Mouse (Mus musculus) limb, embryonic 11.5 days (tissue): ENCODE data around the gene Anxa2. TPM values are rescaled to one million over a fixed set of nuclear protein-coding genes. Genes with fewer than 3 reads are reported as not detected.

Experiments used
- ATAC-seq: fragments of 200-750 bp; cut with Nextera tagmentation; 2 replicates; pipeline ENCODE4 v1.8.0; 2017; ENCODE audit warnings: low read depth; ENCODE audit not compliant: insufficient number of reproducible peaks, low FRiP score, low TSS enrichment
- DNase-seq: peaks from one replicate; pipeline ENCODE4 v3.0.0-alpha.2; 2015; ENCODE audit warnings: low spot score
- H3K27ac ChIP-seq: fragments of 300-500 bp; sonication (generic); replicated peaks from 2 replicates; pipeline ENCODE4 v1.5.1; 2014; ENCODE audit warnings: low read depth, mild to moderate bottlenecking, low read length
- H3K27me3 ChIP-seq: fragments of 300-500 bp; sonication (generic); 2 replicates; pipeline ENCODE4 v1.6.1; 2014; ENCODE audit warnings: mild to moderate bottlenecking, low read length, mixed read lengths; ENCODE audit not compliant: control insufficient read depth, insufficient read depth
- H3K36me3 ChIP-seq: fragments of 300-500 bp; sonication (generic); 2 replicates; pipeline ENCODE4 v1.6.1; 2014; ENCODE audit warnings: mild to moderate bottlenecking, low read length, moderate library complexity, mixed read lengths; ENCODE audit not compliant: control insufficient read depth, insufficient read depth
- H3K4me1 ChIP-seq: fragments of 300-500 bp; sonication (generic); 2 replicates; pipeline ENCODE4 v1.6.1; 2014; ENCODE audit warnings: low read length, mixed read lengths; ENCODE audit not compliant: control insufficient read depth, insufficient read depth
- H3K4me2 ChIP-seq: fragments of 300-500 bp; sonication (generic); 2 replicates; pipeline ENCODE4 v1.6.1; 2014; ENCODE audit warnings: low read depth, mild to moderate bottlenecking, moderate library complexity; ENCODE audit not compliant: severe bottlenecking
- H3K4me3 ChIP-seq: fragments of 300-500 bp; sonication (generic); 2 replicates; pipeline ENCODE4 v1.5.1; 2014; ENCODE audit warnings: low read depth, low read length
- H3K9ac ChIP-seq: fragments of 300-500 bp; sonication (generic); 2 replicates; pipeline ENCODE4 v1.6.1; 2014; ENCODE audit warnings: mild to moderate bottlenecking, low read length
- H3K9me3 ChIP-seq: fragments of 300-500 bp; sonication (generic); 2 replicates; pipeline ENCODE4 v1.6.1; 2016; ENCODE audit warnings: low read length; ENCODE audit not compliant: control insufficient read depth
- WGBS: fragments of 180-500 bp; shearing (Covaris S2); extraction: QIAGEN DNeasy Blood & Tissue Kit; methylation state at CpG from one replicate; pipeline ENCODE4 v1.1.7; 2014; 5-methylcytosine and 5-hydroxymethylcytosine counted together
- polyA plus RNA-seq: library from polyadenylated mRNA; unstranded; fragments of >200 nt; fragmentation: Nextera tagmentation; extraction: Ambion mirVana; gene quantifications from 2 replicates; pipeline ENCODE4 v1.2.1, GENCODE M21; 2014

Anxa2 gene
- polyA plus RNA-seq, 1 experiment from 2014 or later = 153 TPM

DNA sequence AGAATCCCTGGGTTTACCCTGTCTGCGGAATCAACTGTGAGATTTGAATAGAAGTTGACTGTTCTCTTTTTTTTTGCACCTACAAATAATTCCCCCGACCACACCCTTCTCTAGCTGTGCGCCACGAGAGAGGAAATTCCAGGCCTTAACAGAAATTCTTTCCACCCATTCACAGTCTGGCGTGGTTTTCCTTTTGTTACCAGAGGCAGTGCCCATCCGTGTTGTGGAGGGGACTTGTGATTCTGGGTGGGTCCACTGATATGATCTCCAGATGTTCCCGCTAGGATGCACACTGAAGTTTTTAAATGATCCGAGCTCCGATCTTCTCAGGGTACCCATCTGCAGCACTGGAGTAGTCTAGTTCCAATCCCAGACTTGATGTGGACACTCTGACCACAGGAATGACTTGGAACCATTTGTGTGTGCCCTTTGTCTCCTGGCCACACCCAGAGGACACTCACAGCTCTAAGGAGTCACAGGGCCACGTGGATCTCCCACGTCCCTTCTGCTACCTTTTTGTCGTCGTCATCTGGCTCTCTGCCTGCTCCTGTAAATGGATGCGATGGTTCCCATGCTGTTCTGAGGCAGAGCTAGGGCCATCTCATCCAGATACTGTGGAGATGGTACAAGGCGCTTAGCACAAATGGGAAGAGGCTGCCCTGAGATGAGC, 3.1 kb downstream of the Anxa2 start:
- ATAC-seq = no peak
- H3K36me3 ChIP-seq = no peaks in the 10 kb centered on the region
- no peak for DNase-seq
- no peak overlapping the region for H3K4me2 ChIP-seq
- peaks cover 42% of the 10 kb centered on the region for H3K4me1 ChIP-seq
- H3K9me3 ChIP-seq = no peaks in the 10 kb centered on the region; the same call in 1 of the 2 replicates
- no peak overlapping the region for H3K4me3 ChIP-seq
- no peak overlapping the region for H3K9ac ChIP-seq
- no peak overlapping the region for H3K27ac ChIP-seq
- WGBS = 89% methylated on average over 15 of the region's 15 CpGs
- peaks cover 4% of the 10 kb centered on the region; the same call in 1 of the 2 replicates for H3K27me3 ChIP-seq

DNA sequence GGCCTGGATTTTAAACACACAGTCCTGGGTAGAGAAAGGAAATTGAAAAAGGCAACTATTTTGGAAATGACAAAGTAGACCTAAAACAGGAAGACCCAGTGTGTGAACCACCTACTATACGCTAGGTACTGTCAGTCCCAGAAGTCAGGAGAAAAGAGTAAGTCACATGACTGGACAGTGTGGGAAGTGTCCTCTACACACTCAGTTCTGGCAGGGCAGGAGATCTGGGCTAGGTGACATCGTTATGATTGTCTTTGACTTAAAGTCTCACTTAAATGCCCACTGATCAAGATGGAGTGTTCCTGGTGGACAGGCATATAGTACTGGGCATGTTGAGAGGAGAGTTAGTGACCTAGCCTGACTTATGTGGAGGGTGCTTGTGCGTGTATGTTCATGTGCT, 3.7 kb downstream of the Anxa2 start:
- no peaks in the 10 kb centered on the region for H3K36me3 ChIP-seq
- DNase-seq = no peak
- H3K27me3 ChIP-seq = peaks cover 4% of the 10 kb centered on the region; the same call in 1 of the 2 replicates
- no peaks in the 10 kb centered on the region; the same call in 1 of the 2 replicates for H3K9me3 ChIP-seq
- ATAC-seq = no peak
- peaks cover 42% of the 10 kb centered on the region for H3K4me1 ChIP-seq
- H3K4me2 ChIP-seq = no peak overlapping the region
- WGBS = 95% methylated on average over 3 of the region's 3 CpGs
- H3K9ac ChIP-seq = no peak overlapping the region
- H3K4me3 ChIP-seq = no peak overlapping the region
- H3K27ac ChIP-seq = no peak overlapping the region; the same call in 1 of the 2 replicates

DNA sequence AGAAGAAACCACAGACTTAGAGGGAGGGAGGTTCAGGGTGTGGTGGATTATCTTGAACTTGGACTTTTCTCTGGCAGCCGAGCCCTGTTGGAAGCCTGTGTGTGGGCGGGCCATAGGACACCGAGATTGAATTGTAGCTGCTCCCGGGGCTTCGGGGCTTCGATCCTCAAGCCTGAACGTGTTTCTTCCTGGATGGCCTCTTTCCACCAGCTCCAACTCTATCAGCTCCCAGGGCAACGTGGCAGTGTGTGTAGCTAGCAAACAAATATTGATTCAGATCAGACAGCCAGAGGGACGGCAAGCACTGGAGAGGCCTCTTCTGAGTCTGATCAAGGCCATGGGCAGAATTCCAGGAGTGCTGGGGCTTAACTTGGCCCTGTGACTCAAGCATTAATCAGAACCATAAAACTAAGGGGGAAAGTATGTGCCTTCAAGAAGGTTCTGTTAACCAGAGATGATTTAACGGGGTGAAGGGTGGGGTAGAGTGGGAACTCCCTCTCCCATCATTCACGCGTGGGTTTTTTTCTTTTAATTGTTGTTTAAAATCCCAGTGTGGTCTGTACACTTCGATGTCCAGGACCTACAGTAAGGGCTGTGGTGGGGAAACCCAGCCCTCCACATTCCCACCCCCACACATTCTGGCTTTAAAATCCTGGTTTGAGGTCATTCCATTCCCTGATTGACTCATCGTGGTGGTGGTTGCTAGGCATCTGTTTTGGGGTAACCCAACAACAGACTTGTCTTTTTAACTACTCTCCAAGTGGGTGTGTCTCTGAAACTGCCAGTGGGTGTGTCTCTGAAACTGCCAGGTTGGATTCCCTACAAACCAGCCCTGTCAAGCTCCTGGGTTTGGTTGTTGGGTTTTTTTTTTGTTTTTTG, 4.6 kb downstream of the Anxa2 start:
- Histone ChIP-seq H3K4me1 (peaks cover 40% of the 10 kb centered on the region), H3K4me3 (no peak overlapping the region), H3K4me2 (no peak overlapping the region), H3K9me3 (no peaks in the 10 kb centered on the region), H3K9ac (no peak overlapping the region), H3K36me3 (no peaks in the 10 kb centered on the region), H3K27me3 (peaks cover 4% of the 10 kb centered on the region; the same call in 1 of the 2 replicates), H3K27ac (peak overlapping the region; percentile 60)
- DNase-seq (peak; percentile 46), ATAC-seq (no peak)
- 53% methylated on average over 14 of the region's 14 CpGs for WGBS

DNA sequence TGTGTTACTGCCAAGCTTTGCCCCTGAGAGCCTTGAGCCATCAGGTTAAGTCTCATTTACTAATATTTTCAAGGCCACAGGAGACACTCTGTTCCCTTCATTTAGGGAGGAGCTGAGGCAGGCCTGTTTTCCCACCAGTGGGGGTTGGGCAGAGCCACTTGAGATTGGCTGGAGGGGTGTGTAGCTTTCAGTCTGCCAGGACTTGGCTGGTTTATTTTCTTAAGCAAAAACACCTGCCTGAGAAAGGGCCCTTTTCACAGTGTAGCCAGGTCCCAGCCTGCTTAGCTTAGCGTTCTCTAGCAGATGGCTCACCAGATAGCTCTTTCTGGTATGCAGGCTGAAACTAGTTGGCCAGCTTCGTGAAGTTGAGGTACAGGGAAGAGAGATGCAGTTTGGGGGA, 5.6 kb downstream of the Anxa2 start:
- H3K4me1 ChIP-seq = peaks cover 32% of the 10 kb centered on the region
- H3K27ac ChIP-seq = peak overlapping the region; percentile 60
- ATAC-seq = peak; percentile 67
- H3K9ac ChIP-seq = no peak overlapping the region
- H3K9me3 ChIP-seq = no peaks in the 10 kb centered on the region
- 17% methylated on average over 2 of the region's 2 CpGs for WGBS
- no peaks in the 10 kb centered on the region for H3K36me3 ChIP-seq
- no peak overlapping the region for H3K4me3 ChIP-seq
- peak; percentile 83 for DNase-seq
- no peak overlapping the region for H3K4me2 ChIP-seq
- H3K27me3 ChIP-seq = peaks cover 2% of the 10 kb centered on the region; the same call in 1 of the 2 replicates

DNA sequence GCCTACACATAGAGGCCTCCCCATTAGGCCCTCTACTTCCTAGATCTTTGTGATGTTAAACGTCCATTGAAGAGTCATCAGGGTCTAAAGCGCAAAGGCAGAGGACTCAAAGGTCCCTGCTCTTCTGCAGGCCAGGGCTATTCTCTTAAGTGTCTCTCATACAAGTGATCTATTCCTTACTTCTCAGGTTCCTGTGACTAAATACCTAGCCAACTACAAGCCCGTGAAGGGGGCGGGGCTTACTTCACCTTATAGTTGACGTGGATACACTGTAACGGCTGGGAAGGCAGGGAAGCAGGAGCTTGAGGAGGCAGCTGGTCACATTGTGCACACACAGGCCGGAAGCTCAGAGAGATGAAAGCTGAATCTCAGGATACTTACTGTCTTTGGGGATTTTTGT, 6.5 kb downstream of the Anxa2 start:
- Histone ChIP-seq H3K27ac (no peak overlapping the region), H3K4me3 (no peak overlapping the region), H3K9me3 (no peaks in the 10 kb centered on the region), H3K27me3 (no peaks in the 10 kb centered on the region), H3K4me2 (no peak overlapping the region), H3K4me1 (peaks cover 27% of the 10 kb centered on the region), H3K36me3 (no peaks in the 10 kb centered on the region), H3K9ac (no peak overlapping the region)
- ATAC-seq = no peak
- DNase-seq = no peak
- 92% methylated on average over 7 of the region's 7 CpGs for WGBS

DNA sequence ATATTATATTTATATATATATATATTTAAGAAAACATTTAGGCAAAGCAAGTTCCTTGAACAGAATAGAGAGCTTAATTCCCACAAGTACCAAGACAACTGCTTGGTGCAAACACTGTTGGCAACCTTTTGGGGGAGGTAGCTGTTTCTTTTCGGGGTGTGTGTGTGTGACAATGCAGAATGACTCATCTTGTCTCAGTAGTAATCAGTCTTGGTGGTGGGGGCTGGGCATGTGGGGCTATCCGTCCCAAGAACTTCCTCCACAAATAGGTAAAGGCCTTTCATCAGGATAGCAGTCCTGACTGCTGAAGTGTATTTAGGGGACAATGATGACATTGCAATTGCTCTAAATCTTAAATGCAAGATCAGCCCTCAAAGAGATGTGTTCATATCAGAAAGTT, 9.6 kb downstream of the Anxa2 start:
- no peak for DNase-seq
- Histone ChIP-seq H3K4me2 (no peak overlapping the region), H3K9ac (no peak overlapping the region), H3K27me3 (no peaks in the 10 kb centered on the region), H3K27ac (no peak overlapping the region), H3K4me3 (no peak overlapping the region), H3K9me3 (no peaks in the 10 kb centered on the region), H3K36me3 (no peaks in the 10 kb centered on the region), H3K4me1 (peaks cover 22% of the 10 kb centered on the region)
- 82% methylated on average over 2 of the region's 2 CpGs for WGBS
- no peak for ATAC-seq

DNA sequence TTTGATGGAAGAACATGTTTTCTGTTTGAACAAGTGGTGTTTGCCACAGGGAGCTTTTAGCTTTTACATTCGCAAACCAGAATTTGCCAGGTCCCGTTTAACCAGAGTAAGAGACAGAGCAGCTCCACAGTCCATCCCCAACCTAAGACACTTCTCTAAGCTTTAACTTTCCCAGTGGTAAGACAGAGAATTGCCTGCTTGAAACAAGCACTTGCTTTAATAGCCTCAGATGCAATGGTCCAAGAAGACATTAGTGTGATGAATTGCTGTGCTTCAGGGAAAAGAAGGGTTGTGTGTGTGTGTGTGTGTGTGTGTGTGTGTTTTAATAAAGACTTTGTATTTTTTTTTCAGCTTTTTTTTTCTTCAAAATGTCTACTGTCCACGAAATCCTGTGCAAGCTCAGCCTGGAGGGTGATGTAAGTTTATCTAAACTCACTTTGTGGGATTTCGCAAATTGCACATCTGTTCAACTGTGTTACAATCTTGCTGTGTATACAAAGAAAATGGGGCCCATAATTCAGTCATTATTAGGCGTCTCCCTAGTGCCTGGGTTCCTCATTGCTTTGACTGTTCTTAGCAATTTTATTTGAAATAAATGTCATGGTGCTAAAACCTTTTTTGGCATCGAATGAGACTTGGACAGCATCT, 10.8 kb downstream of the Anxa2 start:
- Histone ChIP-seq H3K4me1 (peaks cover 21% of the 10 kb centered on the region), H3K9me3 (no peaks in the 10 kb centered on the region), H3K27me3 (no peaks in the 10 kb centered on the region), H3K4me2 (no peak overlapping the region), H3K27ac (no peak overlapping the region), H3K36me3 (no peaks in the 10 kb centered on the region), H3K4me3 (no peak overlapping the region), H3K9ac (no peak overlapping the region)
- 79% methylated on average over 6 of the region's 6 CpGs for WGBS
- ATAC-seq (no peak), DNase-seq (no peak)

DNA sequence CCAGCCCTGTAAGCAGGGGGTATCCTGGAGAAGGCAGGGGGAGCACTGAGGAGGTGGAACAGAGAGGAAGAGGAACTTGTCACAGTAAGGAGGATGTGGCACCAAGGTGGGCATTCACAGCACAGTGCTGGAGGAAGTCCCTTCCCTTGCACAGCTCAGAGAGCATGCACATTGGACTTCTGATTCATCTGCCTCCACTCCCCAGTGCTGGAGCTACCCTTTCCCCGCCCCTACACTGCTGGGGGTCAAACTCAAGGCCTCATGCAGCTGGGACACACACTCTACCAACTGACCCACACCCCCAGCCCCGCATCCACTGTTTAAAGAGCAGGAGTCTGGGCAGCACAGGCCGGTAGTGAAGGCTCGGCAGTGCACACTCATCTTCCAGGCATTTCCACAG, 12.7 kb downstream of the Anxa2 start:
- ATAC-seq (no peak), DNase-seq (no peak)
- Histone ChIP-seq H3K27ac (no peak overlapping the region), H3K9me3 (no peaks in the 10 kb centered on the region), H3K9ac (no peak overlapping the region), H3K4me3 (no peak overlapping the region), H3K4me1 (peaks cover 39% of the 10 kb centered on the region), H3K36me3 (no peaks in the 10 kb centered on the region), H3K4me2 (no peak overlapping the region), H3K27me3 (no peaks in the 10 kb centered on the region)
- WGBS = 76% methylated on average over 4 of the region's 4 CpGs
